Mouse (Mus musculus): ENCODE data around the gene Vwa7.

DNA sequence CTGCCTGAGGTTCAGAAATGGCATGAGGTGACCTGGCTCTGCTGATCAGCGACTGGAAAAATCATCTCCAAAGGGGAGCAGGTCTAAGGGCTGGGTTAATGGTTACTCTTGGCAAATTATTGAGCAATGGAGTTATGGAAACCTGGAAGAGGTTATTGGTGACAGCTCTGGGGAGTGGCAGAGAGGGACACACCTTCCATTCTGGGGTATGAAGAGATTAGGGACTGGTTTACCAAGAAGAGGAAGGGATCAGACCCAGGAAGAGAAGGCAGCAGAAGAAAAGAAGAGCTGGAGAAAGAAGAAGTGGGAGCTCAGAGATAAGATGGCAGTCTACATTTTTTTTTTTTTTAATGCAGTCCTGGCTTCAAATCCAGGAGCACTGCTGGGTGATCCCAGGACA, 31.3 kb downstream of the Vwa7 start:
- TF ChIP-seq CTCF (IDR thresholded peaks at IDR 0.05; ENCODE audit: extremely low read depth, insufficient read depth, insufficient read length, insufficient replicate concordance) (no peak), POLR2A (IDR thresholded peaks at IDR 0.05; ENCODE audit: low read depth, low read length) (no peak)
